Mouse (Mus musculus): ENCODE results near the gene Il6ra.
"Not testable (repeated sequence)": the region's sequence is repeated elsewhere in the genome, so short reads cannot be mapped to it uniquely, and the experiment has no call there.

The Il6ra gene

DNA sequence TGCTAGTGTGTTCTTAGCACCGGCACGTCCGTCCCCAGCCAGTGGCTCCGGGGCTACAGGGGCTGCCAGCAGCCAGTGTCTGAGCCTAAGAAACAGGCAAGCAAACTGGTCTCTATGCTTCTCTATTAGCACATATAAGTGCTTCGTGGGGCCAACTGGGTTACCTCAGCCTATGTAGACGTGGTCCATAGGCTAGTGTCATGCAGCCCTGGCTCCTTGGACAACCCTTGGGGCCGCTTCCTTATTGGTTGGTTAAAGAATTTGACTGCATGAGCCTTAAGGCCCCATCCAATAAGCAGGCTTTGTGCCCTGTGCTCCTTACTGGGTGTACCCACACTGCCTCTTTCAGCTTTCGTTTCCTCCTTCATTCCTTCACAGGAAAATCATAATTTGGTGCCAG is 37.2 kb downstream of the Il6ra start:
- DNase-seq (ENCODE audit: low read depth, low spot score) = no peak

DNA sequence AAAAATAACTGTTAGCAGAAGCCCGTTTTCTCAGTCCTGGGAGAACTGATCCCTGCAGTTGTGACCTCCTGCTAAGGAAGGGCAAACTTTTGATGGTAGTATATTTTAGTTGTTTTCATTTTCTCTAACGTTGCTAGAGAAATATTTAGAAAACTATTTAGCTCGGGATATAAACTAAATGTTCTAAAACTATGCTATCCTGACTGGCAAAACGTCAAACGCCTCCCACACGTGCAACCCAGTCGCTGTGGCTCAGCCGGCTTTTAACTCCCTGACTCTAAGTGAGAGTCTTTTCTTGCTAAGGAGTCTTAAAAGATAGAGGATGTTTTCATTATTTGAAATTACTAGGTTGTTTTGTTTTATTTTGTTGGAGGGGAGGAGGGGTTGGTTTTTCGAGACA is 38.0 kb downstream of the Il6ra start:
- no peak for DNase-seq (ENCODE audit: low read depth, low spot score)

DNA sequence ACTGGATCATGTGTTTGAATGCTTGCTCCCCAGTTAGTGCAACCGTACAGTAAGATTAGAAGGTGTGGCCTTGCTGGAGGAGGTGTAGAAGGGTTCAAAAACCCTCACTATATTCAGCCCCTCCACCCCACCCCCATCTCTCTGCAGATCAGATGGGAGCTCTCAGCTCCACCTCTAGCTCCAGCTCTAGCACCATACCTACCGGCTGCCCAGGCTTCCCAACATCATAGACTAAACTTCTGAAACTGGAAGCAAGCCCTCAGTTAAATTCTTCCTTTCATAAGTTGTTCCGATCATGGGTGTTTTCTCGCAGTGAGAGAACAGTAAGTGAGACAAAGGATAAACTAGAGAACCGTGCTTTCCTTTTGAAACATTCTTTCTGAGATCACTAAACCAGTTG is 38.9 kb downstream of the Il6ra start:
- no peak for DNase-seq (ENCODE audit: low read depth, low spot score)

DNA sequence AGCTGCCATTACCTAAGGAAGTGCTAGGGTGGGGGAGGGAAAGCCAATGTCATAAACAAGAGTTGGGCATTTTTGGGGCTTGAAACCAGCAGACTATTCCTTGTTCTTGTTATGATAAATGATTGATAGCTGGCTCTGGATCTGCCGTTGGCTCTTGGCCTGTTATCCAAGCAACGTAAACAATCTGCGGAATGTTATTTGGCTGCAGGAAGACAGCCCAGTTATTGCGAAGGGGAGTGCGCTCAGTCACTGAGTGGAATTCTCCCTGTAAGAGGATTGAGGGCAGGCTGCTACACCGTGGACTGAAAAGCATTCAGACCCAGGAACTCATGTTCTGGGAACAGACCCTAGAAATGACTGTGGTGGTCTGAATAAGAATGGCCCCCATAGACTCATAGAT is 40.3 kb downstream of the Il6ra start:
- no peak for DNase-seq (ENCODE audit: low read depth, low spot score)

DNA sequence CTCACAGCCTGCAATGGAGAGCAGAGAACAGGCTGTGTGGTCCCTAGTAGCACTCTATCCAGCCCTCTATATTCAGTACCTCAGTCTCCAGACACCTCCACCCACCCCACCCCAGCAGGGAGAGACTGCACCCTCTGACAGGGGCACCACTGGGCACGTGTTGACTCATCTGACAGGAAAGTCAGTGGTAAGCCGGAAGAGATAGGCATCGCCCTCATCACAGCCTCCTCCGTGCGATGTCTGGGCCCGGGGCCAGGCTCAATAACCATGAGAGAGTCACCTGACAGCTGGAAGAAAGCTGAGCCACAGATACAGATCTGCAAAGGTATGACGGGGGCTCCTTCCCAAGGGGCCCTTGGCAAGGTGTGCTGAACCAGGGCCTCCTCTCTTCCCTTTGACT is 40.8 kb downstream of the Il6ra start:
- no peak for DNase-seq (ENCODE audit: low read depth, low spot score)

DNA sequence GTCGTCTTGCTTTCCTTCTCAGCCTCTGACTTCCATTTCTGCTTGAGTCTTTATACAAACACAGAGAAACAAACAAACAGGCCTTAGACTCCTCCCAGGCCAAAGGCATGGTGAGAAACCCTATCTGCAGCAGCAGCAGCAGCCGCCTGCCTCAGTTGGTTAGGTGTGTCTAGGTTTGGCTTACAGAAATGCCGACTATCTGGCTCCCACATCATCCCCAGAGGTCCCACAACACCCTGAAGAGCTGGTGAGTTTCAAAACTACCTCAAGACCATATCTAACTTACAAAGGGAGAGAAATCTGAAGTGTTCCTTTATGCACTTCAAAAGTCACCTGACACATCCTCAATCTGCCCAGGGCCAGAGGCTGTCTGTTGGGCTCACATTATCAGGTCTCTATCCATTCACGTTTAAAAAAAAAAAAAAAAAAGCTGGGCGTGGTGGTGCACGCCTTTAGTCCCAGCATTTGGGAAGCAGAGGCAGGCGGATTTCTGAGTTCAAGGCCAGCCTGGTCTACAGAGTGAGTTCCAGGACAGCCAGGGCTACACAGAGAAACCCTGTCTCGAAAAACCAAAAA is 41.6 kb downstream of the Il6ra start:
- no peak for DNase-seq (ENCODE audit: low read depth, low spot score)

DNA sequence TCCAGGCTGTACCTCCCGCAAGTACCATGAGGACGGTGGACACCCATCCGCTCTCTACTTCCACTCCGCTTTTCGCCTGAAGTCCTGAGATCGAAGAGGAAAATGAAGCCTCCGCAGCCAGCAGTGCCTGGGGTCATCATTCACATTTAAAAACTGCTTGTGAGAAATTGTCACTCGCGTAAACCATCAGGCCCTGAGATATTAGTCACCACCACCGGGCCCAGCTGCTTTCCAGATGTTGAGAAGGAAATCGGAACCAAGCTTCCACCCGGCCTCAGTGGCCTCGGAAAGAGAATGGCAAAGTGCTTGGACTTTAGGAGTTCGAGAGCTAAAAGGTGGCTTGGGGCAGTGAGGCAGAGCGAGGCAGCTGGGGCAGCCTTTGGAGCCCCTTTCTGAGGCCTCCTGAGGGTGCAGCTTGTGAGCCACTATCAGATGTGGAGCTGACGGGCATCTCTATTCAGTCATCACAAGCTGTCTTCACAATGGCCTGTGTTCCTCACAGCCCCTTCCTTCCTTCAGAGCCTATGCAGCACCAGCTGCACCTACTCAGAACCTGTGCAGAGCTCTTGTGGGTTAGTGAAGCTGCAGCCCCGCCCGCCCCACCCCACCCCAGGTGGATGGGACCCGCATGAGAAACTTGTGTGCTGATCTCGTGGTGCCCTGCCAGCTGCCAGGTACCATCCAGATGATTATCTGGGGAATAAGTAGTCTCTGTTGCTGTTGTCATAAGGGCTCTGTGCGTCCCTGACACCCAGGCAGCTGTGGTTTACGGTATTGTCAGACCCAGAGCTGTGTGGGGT is 42.3 kb downstream of the Il6ra start:
- DNase-seq (ENCODE audit: low read depth, low spot score) = no peak

DNA sequence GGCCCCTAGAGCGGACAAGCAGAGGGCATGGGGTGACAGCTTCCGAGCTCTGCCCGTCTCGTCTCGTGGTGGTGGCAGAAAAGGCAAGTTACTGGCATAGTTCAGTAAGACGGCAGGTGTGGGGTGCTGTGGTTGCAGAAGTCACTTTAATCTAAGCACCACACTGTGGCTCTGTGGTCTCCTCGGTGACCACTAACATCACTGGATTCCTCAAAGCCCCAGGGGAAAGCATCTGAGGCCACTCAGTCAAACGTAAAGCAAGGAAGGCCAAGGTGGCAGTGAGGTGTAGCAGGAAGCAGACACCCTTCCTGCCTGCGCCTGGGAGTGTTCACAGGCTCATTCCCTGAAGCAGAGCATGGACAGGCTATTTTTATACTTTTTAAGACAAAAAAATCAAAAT is 43.4 kb downstream of the Il6ra start:
- no peak for DNase-seq (ENCODE audit: low read depth, low spot score)

DNA sequence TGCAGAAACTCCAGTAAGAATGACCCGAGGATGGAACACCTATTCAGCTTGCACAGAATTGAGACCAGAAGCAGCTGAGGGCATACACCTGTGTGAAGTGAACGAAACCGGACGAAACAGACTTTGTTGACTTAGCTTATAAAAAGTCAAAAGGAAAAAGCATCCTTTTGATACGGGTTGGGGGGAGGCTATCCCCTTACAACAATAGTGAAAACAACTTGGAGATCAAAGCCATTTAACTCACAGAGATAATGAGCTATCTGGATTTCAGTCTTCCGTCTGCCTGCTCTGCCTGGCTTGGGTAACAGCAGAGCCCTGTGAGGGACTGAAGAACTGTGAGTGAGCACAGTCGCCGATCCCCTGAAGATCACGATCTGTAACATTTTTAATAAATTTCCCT is 44.0 kb downstream of the Il6ra start:
- DNase-seq (ENCODE audit: low read depth, low spot score) = no peak

DNA sequence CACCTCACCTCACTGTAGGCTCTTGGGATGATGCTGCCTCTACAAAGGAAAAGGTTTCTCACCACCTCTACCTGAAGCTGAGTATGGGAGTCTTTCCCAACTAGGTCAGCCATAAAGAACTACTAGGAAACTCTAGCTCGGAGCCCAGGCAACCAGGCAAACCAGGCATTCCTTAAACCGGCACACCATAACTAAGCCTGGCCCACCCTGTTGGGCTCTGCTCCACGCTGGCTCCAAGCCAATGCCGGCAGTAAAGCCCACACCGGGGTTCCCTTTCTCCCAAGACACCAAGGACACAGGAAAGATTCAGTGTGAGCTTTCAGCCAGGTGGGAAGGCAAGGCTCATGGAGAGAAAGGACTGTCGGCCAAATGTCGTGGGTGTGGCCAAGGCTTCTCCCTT is 44.6 kb downstream of the Il6ra start:
- no peak for DNase-seq (ENCODE audit: low read depth, low spot score)

DNA sequence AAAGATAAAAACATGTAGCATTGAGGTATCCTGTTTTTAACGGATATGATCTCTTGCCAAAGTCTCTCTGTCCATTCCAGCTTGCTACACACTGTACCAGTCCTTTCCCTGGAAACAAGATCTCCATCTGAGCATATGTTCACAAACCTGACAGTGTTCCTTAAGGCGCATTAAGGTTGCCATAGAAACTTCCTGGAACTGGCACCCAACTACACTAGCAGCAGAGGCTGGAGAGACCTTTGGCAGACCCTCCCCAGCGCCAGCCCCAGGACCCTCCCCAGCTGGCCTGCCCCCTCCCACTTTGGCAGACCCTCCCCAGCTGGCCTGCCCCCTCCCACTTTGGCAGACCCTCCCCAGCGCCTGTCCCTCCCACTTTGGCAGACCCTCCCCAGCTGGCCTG is 45.3 kb downstream of the Il6ra start:
- DNase-seq (ENCODE audit: low read depth, low spot score) = no peak

DNA sequence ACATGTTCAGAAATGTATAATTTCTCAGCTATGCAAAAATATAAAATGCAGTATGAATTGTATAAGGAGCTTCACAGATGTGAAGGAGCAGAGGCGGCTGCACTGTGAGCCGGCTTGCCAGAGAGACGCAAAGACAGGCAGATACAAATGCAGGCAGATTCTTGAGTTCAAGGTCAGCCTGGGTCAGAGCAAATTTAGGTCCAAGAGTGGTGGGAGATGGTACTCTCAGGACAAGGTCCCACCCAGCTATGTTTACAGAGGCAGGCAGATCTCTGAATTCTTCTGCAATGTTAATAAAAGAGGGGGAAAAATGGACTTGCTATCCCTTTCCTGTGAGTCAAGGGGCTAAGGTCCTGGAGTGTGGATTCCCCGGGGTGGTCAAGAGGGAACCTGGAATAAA is 47.2 kb downstream of the Il6ra start:
- no peak for DNase-seq (ENCODE audit: low read depth, low spot score)

DNA sequence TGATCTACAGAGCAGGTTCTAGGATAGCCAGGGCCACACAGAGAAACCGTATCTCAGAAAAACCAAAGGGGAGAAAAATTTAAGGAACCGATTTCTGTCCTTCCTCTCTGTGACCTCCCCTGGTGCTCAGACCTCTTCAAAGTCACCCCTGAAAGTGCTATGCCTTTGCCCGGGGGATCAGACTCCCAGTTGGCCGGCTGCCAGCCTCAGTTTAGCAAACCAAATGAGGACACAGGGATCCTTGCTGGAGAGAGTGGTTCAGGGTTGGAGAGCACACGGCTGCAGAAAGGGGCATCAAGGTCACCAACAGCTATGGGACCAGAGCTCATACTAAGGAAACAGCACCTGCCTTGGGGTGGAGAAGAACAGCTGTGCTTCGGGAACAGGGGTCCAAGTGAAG is 48.0 kb downstream of the Il6ra start:
- no peak for DNase-seq (ENCODE audit: low read depth, low spot score)

DNA sequence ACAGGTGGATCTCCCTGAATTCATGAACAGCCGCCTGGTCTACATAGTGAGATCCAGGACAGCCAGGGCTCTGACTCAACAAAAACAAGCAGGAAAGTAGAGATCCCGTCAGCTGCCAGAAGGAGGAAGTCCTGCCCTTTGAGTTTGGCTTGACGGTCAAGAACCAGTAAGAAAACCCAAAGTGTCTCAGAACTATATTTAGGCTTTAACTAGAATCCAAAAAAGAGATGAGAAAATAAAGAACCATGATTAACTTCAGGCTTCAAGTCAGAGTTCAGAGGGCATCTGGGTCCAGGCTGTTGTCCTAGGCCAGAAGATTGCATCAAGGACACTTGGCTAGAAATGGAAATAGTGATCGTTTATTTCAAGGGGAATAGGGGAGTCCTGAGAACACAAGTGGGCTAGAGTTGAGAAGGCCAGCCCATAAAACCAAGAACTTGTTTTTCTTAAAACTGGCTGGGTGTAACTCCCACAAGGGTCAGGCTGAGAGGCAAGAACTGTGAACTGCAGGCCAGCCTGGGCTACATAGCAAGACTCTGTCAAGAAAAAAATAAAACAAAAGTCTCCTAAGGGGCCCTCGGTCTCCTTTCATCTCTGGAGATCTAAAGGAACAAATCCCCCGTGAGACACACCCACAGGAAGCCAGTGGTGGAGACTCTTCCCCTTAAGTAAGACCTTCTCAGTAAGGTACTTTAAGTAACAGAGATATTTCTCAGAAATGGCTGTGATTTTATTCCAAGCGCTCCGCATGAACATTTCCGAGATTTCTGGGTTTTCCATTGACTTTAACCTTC is 49.1 kb downstream of the Il6ra start:
- DNase-seq (ENCODE audit: low read depth, low spot score) = no peak

DNA sequence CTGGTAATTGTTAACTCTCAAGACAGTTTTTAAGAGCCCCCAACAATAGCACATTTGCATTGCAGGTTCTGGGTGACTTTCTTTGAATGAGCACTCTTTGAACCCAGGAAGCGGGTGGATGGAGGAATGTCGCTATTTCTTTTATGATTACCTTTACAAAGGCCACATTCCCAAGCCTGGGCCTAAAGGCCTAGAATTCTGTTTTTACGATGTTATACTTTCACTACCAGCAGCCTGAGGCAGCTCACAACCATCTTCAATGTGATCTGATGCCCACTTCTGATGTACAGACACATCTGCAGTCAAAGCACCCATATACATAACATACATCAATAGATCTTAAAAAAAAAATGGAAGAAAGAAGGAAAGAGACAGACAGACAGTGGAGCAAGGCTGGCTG is 49.7 kb downstream of the Il6ra start:
- DNase-seq (ENCODE audit: low read depth, low spot score) = not testable (repeated sequence)

DNA sequence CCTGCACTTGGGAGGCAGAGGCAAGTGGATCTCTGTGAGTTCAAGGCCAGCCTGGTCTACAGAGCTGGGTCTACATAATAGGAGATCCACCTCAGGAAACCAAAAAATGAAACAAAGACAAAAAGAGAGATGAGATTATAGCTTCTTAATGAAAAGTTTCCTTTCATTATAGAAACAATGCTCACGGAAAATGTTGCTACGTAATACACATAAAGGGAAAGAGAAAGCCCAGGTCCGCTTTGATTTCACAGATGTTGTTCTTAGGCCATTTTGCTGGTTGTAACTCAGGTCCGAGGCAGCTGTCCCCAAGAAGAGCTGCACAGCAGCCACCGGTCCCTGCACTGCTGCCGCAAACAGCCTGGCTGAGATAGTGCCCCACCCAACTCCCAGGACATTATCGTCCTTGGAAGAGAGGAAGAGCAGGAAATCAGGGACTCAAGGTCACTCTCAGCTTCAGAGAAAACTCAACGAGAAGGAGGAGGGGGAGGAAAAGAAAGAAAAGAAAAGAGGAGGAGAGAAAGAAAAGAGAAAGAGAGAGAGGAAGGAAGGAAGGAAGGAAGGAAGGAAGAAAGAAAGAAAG is 50.7 kb downstream of the Il6ra start:
- no peak for DNase-seq (ENCODE audit: low read depth, low spot score)

DNA sequence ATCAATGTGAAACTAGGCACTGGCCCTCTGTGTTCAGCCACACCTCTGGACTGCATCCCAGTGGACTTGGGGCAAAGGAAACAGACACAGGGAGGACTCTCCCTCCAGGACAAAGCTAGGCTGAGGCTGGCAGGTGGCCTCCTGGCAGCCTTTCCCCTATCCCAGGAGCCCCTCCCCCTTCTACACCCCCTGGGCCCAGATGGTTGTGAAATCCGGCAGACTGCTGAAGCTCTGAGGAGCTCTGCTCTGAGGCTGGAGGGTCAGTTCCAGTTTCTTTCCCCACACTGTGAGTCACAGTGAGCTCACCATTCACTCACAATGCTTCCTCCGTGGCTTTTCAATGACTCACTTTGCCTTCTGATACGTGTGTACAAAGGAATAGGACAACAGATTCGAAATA is 51.9 kb downstream of the Il6ra start:
- DNase-seq (ENCODE audit: low read depth, low spot score) = peak; percentile 30

DNA sequence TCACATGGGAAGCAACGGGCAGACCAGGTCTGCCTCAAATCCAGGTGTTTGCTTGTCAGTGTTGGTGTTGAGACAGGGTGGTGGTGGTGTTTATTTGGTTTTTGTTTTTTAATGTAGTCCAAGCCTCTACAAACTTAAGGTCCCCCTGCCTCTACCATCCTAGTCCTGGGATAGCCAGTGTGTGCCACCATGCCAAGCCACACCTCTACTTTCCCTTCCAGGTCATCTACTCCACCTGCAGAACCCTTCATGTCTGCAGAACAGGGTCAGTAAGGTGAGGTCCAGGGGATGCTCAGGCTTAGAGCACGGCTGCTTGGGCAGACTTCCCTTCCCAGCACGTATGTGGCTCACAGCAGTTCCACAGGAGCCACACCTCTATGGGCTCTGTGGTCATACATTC is 52.7 kb downstream of the Il6ra start:
- no peak for DNase-seq (ENCODE audit: low read depth, low spot score)

DNA sequence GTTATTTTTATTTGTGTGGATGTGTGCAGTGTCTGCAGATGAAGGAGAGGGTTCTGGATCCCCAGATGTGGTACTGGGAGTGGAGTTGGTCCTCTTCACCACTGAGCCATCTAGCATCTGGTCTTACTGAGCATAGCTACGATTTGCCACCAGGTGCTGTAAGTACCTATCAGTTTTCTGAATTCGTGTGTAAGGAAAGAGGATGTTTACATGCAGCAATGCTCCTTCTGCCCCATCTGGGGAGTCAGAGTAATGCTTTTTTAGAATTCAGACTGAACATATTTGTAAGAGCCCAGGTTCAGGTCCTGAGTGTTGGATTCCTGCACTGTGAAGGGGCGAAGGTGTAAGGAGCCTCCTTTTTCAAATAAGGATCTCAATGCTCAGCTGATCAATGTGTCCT is 53.1 kb downstream of the Il6ra start:
- no peak for DNase-seq (ENCODE audit: low read depth, low spot score)

DNA sequence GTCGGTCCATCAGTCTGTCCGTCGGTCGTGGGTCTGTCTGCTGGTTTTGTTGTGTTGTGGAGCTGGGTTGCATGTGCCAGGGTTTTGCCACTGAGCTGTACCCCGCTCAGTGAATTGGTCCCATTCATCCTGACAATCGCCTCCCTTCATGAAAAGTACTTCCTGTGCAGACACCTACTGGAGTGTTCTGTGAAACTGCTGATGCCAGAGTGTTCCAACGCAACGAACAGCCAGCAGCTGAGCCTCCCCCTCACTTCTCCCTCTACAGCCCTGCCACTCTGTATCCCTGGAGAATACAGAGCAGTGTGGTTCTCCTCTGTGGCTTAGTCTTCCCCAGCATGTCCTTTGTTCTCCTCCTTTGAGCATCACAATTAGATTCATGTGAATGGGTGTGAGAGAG is 54.1 kb downstream of the Il6ra start:
- DNase-seq (ENCODE audit: low read depth, low spot score) = no peak

DNA sequence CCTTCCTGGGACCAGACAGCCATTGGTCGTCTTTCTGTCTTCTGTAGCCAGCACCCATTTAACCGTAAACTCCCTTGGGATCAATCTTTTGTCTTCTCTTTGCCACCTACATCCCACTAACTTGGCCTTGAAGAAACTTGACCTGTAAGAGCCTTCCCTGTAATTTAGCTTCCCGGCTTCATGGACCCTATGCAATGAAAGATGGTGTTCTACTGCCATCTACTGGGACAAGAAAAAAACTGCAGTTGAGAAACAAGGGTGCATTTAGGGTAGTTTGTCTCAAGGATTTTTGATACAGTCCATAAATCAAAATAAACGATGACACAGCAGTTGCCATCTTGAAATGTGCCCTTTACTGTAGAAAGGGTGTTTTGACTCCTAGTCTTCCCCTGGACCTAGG is 54.9 kb downstream of the Il6ra start:
- peak; percentile 67 for DNase-seq (ENCODE audit: low read depth, low spot score)

DNA sequence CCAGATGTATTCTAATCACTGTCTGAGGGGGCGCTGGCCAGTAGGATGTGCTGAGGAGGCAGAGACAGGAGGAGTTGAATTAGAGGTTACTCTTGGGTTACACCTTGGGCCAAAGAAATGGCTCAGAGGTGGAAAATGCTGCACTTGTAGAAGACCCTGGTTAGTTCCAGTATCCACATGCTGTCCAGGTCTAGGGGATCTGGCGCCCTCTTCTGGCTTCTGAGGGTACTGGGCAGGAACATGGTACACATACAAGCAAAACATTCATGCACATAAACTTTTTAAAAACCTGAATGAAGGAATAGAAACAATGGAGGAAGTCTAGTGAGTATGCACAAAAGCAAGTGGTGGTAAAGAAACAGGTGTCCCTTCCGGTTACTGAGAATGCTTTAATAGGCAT is 55.6 kb downstream of the Il6ra start:
- no peak for DNase-seq (ENCODE audit: low read depth, low spot score)

DNA sequence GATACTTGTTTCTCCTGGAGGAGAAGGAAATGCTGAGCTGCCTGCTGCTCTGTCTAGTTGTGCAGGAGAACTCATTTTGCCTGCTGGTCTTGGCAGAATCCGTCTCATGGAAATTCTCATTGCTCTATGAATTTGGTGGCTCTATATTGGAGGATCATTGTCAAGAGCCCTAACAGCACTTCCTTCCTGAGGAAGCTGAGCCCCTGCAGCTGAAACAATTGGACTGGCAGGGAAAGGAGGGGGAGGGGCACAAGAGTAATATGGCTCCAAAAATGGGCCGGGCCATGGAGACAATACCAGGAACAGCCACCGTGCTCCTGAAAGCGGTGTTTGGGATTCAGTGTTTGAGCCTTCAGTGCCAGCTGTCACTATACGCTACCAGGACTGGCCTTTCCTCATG is 59.2 kb downstream of the Il6ra start:
- DNase-seq (ENCODE audit: low read depth, low spot score) = no peak

All from retina, postnatal 7 days (tissue).